Mouse (Mus musculus) intestine, embryonic 16.5 days (tissue): ENCODE measurements around the gene Cpne8. TPM values are rescaled to one million over a fixed set of nuclear protein-coding genes. Genes with fewer than 3 reads are reported as not detected.

ENCODE experiments used
- ATAC-seq: fragments of 200-750 bp; cut with Nextera tagmentation; 2 replicates; pipeline ENCODE4 v1.8.0; 2017; ENCODE audit warnings: moderate TSS enrichment, moderate library complexity
- H3K27ac ChIP-seq: fragments of 300-500 bp; sonication (generic); 2 replicates; pipeline ENCODE4 v1.5.1; 2014; ENCODE audit warnings: mild to moderate bottlenecking, low read length
- H3K27me3 ChIP-seq: fragments of 300-500 bp; sonication (generic); replicated peaks from 2 replicates; pipeline ENCODE4 v1.6.1; 2014; ENCODE audit warnings: low read length, control low read depth, mixed read lengths; ENCODE audit not compliant: control insufficient read depth, insufficient read depth
- H3K36me3 ChIP-seq: fragments of 300-500 bp; sonication (generic); 2 replicates; pipeline ENCODE4 v1.6.1; 2014; ENCODE audit warnings: low read length, control low read depth; ENCODE audit not compliant: control insufficient read depth, insufficient read depth
- H3K4me1 ChIP-seq: fragments of 300-500 bp; sonication (generic); 2 replicates; pipeline ENCODE4 v1.6.1; 2014; ENCODE audit warnings: low read length, control low read depth, mixed read lengths; ENCODE audit not compliant: control insufficient read depth, insufficient read depth
- H3K4me2 ChIP-seq: fragments of 300-500 bp; sonication (generic); 2 replicates; pipeline ENCODE4 v1.6.1; 2014; ENCODE audit warnings: low read depth, low read length, control low read depth
- H3K4me3 ChIP-seq: fragments of 300-500 bp; sonication (generic); 2 replicates; pipeline ENCODE4 v1.5.1; 2014; ENCODE audit warnings: mild to moderate bottlenecking, low read length
- H3K9ac ChIP-seq: fragments of 300-500 bp; sonication (generic); 2 replicates; pipeline ENCODE4 v1.6.1; 2014; ENCODE audit warnings: low read depth, low read length
- H3K9me3 ChIP-seq: fragments of 300-500 bp; sonication (generic); 2 replicates; pipeline ENCODE4 v1.6.1; 2016; ENCODE audit warnings: low read length, control low read depth; ENCODE audit not compliant: control insufficient read depth
- WGBS: fragments of 180-500 bp; shearing (Covaris S2); extraction: QIAGEN DNeasy Blood & Tissue Kit; methylation state at CpG from one replicate; pipeline ENCODE4 v1.1.7; 2014; 5-methylcytosine and 5-hydroxymethylcytosine counted together
- polyA plus RNA-seq: library from polyadenylated mRNA; unstranded; fragments of >200 nt; fragmentation: Nextera tagmentation; extraction: Ambion mirVana; gene quantifications from 2 replicates; pipeline ENCODE4 v1.2.1, GENCODE M21; 2015

Cpne8 gene
- polyA plus RNA-seq = 51.3 and 60.2 TPM in 2 replicates

DNA sequence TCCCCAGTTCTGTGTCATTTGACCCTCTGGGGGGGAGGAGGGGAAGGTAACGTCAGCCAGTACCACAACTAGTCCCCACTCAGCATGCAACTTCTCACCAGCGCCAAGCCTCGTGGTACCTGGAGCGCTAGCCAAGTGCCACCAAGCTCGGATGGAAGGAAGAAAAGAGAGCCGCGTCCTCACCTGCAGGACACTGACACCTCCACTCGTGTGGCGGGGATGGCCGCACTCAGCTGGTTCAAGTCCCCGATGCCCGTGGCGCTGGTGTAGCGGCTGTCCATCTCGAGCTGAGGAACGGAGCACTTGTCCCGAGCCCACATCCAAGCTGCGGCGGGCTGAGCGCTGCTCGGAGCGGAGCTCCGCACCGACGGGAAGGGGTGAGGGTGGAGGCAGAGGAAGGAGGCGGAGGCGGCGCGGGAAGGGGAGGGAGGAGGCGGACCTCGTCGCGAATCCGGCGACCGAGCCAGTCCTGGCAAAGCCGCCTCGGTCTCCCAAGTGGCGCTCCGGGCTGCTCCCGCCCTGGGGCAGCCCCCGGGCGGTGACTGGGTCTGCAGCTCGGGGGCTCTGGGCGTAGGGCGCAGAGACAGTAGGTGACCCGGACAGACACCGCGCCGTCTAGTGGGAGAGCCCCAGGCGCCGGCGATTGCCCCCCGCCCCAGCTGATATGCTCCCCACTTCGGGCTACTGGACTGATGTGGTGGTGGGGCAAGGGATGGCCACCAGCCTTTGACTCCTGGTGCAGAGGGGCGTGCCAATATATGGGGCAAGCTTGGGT is at the start of gene Cpne8:
Gene Cpne8, minus strand, starts transcription at position 448 of the 775 bp plus-strand sequence.
- peak within 1 kb of the TSS; percentile 92 for H3K4me2 ChIP-seq
- no peaks in the 10 kb centered on the region for H3K9me3 ChIP-seq
- H3K4me1 ChIP-seq = no peaks in the 10 kb centered on the region
- H3K27me3 ChIP-seq = 0 out of 2 replicates have a peak, but pooled peaks cover 2% of the 10 kb centered on the region
- H3K36me3 ChIP-seq = no peaks in the 10 kb centered on the region
- peak within 1 kb of the TSS; percentile 75 for H3K9ac ChIP-seq
- peak within 1 kb of the TSS; percentile 70 for H3K4me3 ChIP-seq
- peak; percentile 90 for ATAC-seq
- H3K27ac ChIP-seq = peak within 1 kb of the TSS; percentile 66
- WGBS = under 1% methylated on average over 52 of the region's 56 CpGs

DNA sequence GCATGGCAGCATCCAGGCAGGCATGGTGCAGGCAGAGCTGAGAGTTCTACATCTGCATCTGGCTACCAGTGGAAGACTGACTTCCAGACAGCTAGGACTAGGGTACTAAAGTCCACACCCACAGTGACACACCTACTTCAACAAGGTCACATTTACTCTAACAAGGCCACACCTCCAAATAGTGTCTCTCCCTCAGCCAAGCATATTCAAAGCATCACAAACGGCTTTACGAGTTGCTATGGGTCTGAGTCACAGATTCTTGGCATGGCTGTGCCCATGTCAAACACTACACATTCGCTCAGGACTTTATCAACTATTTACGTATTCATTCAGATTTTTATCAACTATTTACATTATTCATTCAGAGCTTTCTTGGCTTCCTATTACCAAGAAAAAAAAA is 38.5 kb upstream of the Cpne8 start:
- H3K4me3 ChIP-seq = no peak overlapping the region
- no peak overlapping the region for H3K27ac ChIP-seq
- no peaks in the 10 kb centered on the region for H3K27me3 ChIP-seq
- no peaks in the 10 kb centered on the region for H3K4me1 ChIP-seq
- H3K9ac ChIP-seq = no peak overlapping the region
- 56% methylated on average over 4 of the region's 4 CpGs for WGBS
- no peaks in the 10 kb centered on the region for H3K9me3 ChIP-seq
- no peak for ATAC-seq
- H3K36me3 ChIP-seq = no peaks in the 10 kb centered on the region
- no peak overlapping the region for H3K4me2 ChIP-seq

DNA sequence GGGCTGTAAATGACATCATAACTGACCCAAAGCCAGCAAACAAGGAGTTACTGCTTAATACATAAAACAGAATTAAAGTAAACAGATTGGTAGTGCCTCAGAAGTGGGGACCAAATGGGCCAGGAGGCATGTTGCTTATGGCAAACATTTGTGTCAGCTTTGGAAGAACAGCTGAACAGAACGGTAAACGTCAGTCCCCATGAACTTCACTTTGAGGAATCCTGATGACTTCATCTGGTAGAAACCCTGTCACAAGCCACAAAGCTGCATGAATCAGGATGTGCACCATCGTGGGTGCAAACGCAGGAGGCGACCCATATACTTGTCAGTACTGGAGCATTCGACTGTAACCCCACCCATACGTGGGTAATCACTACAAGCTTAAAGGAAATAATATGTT is 30.1 kb upstream of the Cpne8 start:
- Histone ChIP-seq H3K9ac (no peak overlapping the region), H3K4me3 (no peak overlapping the region), H3K27me3 (no peaks in the 10 kb centered on the region), H3K9me3 (no peaks in the 10 kb centered on the region), H3K27ac (no peak overlapping the region), H3K4me1 (no peaks in the 10 kb centered on the region), H3K36me3 (no peaks in the 10 kb centered on the region), H3K4me2 (no peak overlapping the region)
- ATAC-seq = no peak
- 78% methylated on average over 7 of the region's 7 CpGs for WGBS

DNA sequence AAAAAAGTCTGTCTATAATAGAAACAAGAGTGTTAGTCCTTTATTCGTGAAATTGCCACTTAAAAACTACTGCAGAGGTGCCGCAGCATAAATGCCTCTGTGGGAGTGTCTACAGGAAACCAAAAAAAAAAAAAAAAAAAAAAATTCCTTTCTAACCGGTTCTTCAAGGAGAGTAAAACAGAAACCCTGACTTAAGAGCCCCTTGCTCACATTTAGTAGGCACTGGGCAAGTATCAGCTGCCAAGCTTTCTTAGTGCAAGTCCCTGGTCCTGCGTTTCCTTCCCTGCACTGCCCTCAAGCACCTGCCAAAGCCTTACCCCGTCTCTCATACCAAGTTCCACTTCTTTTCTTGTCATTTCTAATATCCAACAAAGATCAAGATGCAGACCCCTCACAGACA is 25.1 kb upstream of the Cpne8 start:
- Histone ChIP-seq H3K4me3 (no peak overlapping the region), H3K9ac (no peak overlapping the region), H3K27ac (no peak overlapping the region), H3K27me3 (no peaks in the 10 kb centered on the region), H3K9me3 (no peaks in the 10 kb centered on the region), H3K4me1 (no peaks in the 10 kb centered on the region), H3K36me3 (no peaks in the 10 kb centered on the region), H3K4me2 (no peak overlapping the region)
- no peak for ATAC-seq
- 62% methylated on average over 5 of the region's 5 CpGs for WGBS

DNA sequence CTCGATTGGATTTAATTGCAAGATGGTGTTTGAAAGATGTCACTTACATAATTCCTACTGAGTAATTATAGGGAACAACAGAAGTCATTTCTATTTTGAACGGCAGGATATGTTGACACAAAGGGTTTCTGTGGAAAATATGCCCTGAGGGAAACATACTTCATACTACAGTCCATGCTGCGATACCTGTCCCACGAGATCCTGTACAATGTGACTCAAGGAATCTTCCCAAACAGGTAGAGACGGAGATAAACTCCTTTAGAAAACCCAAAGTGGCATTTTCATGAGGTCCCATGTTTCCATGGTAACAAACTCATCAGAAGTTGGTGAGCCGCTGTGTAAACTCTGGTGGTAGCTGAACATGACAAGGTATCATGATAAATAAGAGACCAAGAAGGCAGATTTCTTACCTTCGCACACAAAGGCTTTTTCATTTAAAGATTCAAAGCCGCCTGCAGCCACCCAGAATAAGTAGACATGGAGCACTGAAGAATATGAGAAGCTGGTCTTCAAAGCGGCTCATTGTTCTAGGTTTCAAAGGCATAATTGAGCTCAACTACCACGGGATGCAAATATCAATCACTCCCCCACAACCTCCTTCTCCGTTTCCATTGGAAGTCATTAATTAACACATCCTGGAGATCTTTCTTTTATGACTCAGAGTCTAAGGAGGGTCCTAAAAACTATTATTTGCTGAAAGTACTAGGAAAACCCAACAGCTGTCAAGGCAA is 24.4 kb upstream of the Cpne8 start:
- H3K4me3 ChIP-seq = no peak overlapping the region
- H3K27ac ChIP-seq = no peak overlapping the region
- 56% methylated on average over 11 of the region's 11 CpGs for WGBS
- H3K27me3 ChIP-seq = no peaks in the 10 kb centered on the region
- H3K4me2 ChIP-seq = no peak overlapping the region
- H3K36me3 ChIP-seq = no peaks in the 10 kb centered on the region
- H3K9ac ChIP-seq = no peak overlapping the region
- ATAC-seq = no peak
- H3K9me3 ChIP-seq = no peaks in the 10 kb centered on the region
- no peaks in the 10 kb centered on the region for H3K4me1 ChIP-seq

DNA sequence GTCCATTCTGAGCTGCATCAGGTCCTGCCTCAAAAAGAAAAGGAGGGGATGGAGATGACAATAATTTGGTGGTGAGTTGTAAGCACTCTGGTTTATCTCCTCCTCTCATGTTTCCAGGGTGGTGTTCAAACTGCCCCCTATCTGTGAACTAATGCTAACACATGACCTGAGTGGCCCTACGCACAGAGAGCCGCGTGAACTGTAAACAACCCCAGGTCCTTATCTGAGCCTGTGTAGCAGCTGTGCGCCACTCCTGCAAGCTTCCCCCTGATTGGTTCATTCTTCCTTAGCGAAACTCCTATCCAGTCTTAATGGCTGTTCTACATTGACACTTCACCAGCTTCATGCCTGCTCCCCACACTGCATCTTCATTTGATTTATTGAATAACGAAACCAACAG is 7.5 kb upstream of the Cpne8 start:
- Histone ChIP-seq H3K27me3 (no peaks in the 10 kb centered on the region), H3K9ac (no peak overlapping the region), H3K4me2 (no peak overlapping the region), H3K4me3 (no peak overlapping the region), H3K27ac (no peak overlapping the region), H3K4me1 (no peaks in the 10 kb centered on the region), H3K9me3 (no peaks in the 10 kb centered on the region), H3K36me3 (no peaks in the 10 kb centered on the region)
- 79% methylated on average over 6 of the region's 6 CpGs for WGBS
- ATAC-seq = no peak

DNA sequence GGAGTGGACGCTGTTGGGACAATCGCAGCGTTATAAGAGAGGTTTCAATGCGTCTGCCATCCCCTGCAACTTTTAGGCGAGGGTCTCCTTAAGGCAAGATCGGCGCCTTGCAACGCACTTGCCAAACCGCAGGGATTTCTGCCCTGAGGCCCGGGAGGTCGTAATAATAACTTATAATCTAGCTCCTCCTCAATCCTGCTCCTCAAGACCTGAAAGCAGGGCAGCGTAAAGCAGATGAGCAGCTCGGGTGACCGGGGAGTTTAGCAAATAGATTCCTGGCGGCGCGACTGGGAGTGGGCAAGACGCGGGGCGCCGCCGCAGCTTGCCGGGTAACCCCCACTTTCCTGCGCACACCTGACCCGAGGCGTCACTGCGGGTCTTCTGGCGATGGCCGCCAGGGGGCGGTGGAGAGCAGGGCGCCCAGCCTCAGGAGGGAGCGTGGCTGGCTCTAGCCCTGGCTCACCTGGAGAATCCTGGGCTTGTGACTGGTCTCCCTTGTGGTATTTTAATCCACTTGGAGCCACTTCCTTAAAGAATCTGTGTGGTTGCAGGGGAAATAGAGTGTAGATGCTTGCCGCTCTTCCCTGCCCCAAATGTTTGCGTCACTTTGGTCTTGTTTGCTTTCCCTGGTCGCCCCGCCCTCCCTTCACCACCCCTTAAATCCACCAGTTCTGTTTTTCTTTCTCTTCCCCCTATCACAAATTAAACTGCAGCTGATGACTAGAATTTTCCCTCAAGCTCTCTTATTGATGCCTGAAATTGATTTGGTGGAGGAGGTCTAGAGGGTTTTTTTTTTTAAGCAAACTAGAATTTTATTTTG is 738 bp upstream of the Cpne8 start:
- H3K36me3 ChIP-seq = no peaks in the 10 kb centered on the region
- 4% methylated on average over 36 of the region's 36 CpGs for WGBS
- peak overlapping the region; percentile 70 for H3K4me3 ChIP-seq
- peak; percentile 86 for ATAC-seq
- H3K9me3 ChIP-seq = no peaks in the 10 kb centered on the region
- H3K4me1 ChIP-seq = no peaks in the 10 kb centered on the region
- H3K4me2 ChIP-seq = peak overlapping the region; percentile 92
- 0 out of 2 replicates have a peak, but pooled peaks cover 2% of the 10 kb centered on the region for H3K27me3 ChIP-seq
- H3K9ac ChIP-seq = peak overlapping the region; percentile 75
- peak overlapping the region; percentile 59; the same call in 1 of the 2 replicates for H3K27ac ChIP-seq

DNA sequence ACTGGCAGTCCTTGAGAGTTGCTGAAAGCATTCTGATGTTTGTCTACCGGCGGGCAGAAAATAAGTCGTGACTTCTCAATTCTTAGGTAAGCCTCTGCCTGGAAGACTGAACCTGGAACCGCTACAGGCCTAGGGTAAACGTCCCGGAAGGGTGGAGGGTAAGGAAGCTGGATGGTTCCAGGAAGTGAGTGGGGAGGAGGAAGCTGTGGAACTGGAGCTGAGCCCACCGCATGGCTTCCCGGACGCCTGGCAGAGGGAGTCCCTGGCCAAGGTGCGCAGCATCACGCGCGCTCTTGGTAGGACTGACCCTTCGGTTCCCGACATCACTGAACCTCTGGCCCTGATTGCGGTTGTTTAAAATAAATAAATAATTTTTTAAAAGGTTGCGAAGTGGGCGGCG is 744 bp downstream of the Cpne8 start:
- peak overlapping the region; percentile 92 for H3K4me2 ChIP-seq
- H3K27ac ChIP-seq = peak overlapping the region; percentile 66
- peak overlapping the region; percentile 75 for H3K9ac ChIP-seq
- H3K4me3 ChIP-seq = peak overlapping the region; percentile 70
- ATAC-seq = peak; percentile 27
- H3K4me1 ChIP-seq = no peaks in the 10 kb centered on the region
- no peaks in the 10 kb centered on the region for H3K9me3 ChIP-seq
- H3K27me3 ChIP-seq = 0 out of 2 replicates have a peak, but pooled peaks cover 2% of the 10 kb centered on the region
- no peaks in the 10 kb centered on the region for H3K36me3 ChIP-seq
- WGBS = 2% methylated on average over 19 of the region's 19 CpGs

DNA sequence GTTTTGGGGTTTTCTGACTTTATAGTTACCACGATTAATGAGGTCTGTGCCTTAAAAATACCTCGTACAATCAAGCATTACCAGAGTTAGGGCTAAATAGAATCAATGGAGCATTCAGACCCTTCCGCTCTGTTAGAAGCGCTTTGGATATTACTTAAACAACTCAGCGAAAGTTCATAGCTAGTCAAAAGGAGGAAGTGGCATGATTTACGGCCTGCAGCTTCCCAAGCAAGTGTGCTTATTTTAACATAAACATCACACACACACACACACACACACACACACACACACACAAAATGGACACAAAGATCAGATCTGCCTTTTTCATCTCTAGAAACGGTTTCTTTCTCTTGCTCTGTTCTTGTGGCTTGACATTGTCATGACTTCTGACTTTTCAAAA is 9.7 kb downstream of the Cpne8 start:
- Histone ChIP-seq H3K9ac (no peak overlapping the region), H3K27ac (no peak overlapping the region)

More for the DNA sequence above, 9.7 kb downstream of the Cpne8 start:
- no peaks in the 10 kb centered on the region; the same call in 1 of the 2 replicates for H3K4me1 ChIP-seq
- H3K4me3 ChIP-seq = no peak overlapping the region
- no peaks in the 10 kb centered on the region for H3K36me3 ChIP-seq
- 37% methylated on average over 7 of the region's 7 CpGs for whole genome bisulfite sequencing
- H3K27me3 ChIP-seq = no peaks in the 10 kb centered on the region
- ATAC-seq = no peak
- no peak overlapping the region for H3K4me2 ChIP-seq
- no peaks in the 10 kb centered on the region for H3K9me3 ChIP-seq
